Mouse (Mus musculus) heart, adult 10 weeks (tissue): Measurements from ENCODE around the gene H2-M5. TPM values are rescaled to one million over a fixed set of nuclear protein-coding genes. Genes with fewer than 3 reads are reported as not detected.

Experiments used
- polyA plus RNA-seq: library from polyadenylated mRNA; stranded (reverse); fragments of 350-450 nt; fragmentation: Illumina TruSeq; extraction: RNeasy Lipid Tissue Mini Kit (QIAGEN cat#74804); gene quantifications from one replicate; pipeline ENCODE4 v1.2.3, GENCODE M21; 2014; ENCODE audit warnings: low read depth, low replicate concordance

Gene H2-M5
- 0.55 TPM for polyA plus RNA-seq

DNA sequence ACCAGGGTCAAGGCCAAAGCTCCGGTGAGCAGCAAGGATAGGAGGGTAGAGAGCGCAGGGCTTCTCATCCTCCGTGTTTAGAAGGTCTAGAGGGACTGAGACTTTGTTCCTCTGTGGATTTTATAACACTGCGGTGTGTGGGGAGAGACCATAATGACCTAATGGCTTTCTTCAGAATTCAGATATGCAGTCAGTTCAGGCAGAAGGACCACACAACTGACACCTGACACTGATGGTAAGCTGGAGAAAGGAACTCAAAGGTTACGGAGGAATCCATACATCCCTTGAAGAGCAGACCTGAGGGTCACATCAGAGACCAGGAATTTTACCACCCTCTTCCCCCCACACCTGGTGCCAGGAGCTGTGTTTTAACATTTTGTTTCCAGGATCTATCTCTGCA lies at the start of gene H2-M5:
Gene H2-M5, minus strand, starts transcription at position 101 of the 400 bp plus-strand sequence.

DNA sequence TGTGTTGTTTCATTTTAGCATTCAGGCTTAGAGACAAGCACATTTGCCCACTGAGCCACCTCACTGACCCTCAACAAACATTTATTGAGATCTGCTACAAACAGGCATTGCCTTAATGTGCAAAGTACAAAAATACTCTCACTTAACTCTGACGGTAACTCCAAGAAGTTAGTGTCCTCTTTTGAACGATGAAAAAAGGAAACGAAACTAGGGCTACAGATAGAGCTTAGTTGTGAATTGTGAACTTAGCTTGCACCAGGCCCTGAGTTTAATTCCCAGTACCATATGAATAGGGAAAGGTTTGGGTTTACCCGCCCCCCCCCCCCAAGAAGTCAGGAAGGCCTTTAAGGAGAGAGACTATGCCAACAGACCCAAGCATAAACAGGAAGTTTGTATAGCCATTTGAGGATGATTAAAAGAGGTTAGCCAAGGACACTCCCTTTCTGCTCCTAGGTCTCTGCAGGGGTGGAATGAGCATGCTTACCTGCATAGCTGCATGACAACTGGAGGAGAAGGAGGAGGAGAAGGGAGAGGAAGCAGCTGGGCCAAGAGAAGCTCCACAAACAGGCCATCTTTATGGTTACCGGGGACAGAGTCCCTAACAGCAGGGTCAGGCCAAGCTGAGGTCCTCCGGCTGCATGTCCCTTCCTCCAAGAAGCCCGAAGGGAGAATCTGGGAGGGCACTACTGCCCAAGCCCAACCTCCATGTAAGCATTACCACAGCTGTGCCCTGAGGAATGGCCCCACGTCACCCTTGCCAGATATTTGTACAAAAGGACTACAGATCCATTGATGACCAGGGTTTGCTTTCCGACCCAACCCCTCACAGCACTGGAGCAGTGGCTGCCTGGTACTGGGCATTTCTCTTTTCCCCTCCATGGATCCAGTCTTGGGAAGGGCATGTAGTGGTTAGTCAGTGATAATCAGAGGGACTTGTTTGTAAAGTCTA lies 33.6 kb upstream of the H2-M5 start, which contains the start of gene Mog:
Gene Mog, minus strand, starts transcription at position 771 of the 949 bp plus-strand sequence.

DNA sequence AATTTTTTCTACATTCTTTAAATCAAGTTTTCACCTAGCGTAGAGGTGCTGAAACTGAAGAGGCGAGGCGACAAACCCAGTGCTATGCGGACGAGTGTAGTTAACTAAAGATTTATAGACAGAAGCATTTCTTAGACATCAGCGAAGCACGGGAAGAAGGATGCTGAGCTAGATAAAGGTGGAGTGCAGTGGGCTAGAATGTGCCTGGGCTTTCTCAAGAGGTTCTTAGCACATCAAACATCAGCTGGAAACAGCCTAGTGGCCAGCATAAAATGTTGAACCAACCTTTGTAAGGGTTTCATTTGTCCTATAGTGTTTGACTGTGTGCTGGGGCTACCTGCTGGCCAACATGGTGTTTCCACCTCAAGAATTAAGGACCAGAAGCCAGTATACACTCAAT lies 11.5 kb upstream of the H2-M5 start, which contains the start of gene Zfp57:
Gene Zfp57, plus strand, starts transcription at position 301 of the 400 bp plus-strand sequence.

GRCm38 (mm10) chr17:36981221-36981813 lies 8.0 kb downstream of the H2-M5 start, which contains the start of gene 2410137M14Rik:
Gene 2410137M14Rik, minus strand, starts transcription at chr17:36981237.

GRCm38 (mm10) chr17:36957999-36958743 lies 31.2 kb downstream of the H2-M5 start, which contains the start of the genes Znrd1 and Znrd1as:
Gene Znrd1, minus strand, starts transcription at chr17:36958559.
Gene Znrd1as, plus strand, starts transcription at chr17:36958592.

DNA sequence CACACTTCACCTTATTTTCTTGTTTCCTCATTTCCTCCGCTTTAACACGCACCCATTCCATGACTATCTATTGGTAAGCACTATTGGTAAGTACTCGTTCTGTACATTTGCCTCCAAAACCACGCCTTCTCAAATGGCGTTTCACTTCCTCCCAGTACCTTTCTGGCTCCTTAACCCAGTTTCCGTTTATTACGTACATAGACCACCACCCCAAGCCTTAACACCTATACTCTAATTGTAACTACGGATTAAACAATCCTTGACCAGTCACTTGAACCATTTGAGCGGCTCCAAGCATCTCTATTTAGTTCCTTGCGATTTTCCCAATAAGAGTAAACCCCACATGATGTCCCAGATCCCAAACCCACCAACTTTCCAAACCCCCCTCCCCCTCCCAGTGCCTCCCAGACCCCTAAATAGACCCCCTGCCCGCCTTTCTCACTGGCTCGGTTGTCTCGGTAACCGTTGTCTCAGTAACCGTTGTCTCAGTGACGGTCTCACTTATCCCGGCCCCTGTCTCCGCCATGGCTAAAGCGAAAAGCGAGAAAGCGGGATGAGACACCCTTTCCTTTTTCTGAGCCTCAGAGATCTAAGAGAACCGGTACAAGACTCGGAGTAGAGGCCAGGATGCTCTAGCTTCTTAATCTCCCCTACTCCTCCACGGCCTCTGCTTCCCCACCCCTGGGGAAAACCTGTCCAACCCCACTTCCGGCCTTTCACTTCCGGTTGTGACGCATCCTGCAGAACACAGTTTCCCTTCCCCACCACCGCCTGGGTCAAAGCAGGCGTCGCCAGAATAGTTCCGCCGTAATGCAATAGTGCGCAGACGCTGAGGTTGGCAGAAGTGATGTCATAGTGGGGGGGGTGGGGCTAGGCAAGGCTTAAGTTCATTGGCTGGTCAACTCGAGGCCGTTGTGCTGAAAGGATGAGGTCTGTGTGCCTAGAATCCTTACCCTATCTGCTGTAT lies 38.1 kb downstream of the H2-M5 start, which contains the start of gene Ppp1r11:
Gene Ppp1r11, minus strand, starts transcription at position 761 of the 967 bp plus-strand sequence.

DNA sequence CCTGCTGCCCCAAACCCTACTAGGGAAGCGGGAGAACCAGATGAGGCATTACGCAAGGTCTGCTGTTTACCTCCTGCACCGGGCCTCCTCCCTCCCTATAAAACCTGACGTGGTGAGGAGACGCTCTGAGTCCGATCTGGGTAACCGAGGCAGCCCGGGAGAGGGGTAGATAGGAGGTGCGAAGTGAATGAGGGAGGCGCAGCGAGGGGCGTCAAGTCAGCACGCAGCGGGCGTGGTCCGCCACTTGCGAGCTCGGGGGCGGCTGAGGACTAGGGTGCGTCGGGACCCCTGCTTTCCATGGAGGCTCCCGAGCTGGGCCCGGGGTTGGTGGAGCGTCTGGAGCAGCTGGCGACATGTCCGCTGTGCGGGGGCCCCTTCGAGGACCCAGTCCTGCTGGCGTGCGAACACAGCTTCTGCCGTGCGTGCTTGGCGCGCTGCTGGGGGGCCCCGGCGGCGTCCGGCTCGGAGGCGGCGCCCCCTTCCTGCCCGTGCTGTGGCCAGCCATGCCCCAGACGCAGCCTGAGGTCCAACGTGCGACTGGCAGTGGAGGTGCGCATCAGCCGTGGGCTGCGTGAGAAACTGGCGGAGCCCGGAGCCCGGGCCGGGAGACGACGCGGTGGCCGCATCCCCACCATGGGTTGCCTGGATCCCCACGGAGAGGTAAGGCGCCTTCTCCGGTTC lies 46.4 kb downstream of the H2-M5 start, which contains the start of gene Rnf39:
Gene Rnf39, plus strand, starts transcription at position 128 of the 681 bp plus-strand sequence.

Other genes starting within 250 kb of the H2-M5 start
- gene H2-M10.5, start 216.6 kb downstream of the H2-M5 start, polyA plus RNA-seq: not detected
- not detected for gene H2-M10.6, start 177.4 kb downstream of the H2-M5 start, polyA plus RNA-seq
- gene Trim26, start 152.4 kb downstream of the H2-M5 start, polyA plus RNA-seq: 19.2 TPM
- not detected for gene Trim15, start 122.3 kb downstream of the H2-M5 start, polyA plus RNA-seq
- 0.18 TPM for gene Trim10, start 120.0 kb downstream of the H2-M5 start, polyA plus RNA-seq
- 0.29 TPM for gene Trim40, start 99.4 kb downstream of the H2-M5 start, polyA plus RNA-seq
- gene Trim31, start 91.4 kb downstream of the H2-M5 start, polyA plus RNA-seq: not detected
- gene Rnf39, start 46.6 kb downstream of the H2-M5 start, polyA plus RNA-seq: 0.52 TPM
- gene Ppp1r11, start 37.8 kb downstream of the H2-M5 start, polyA plus RNA-seq: 96.5 TPM
- 44.0 TPM for gene Znrd1, start 31.0 kb downstream of the H2-M5 start, polyA plus RNA-seq
- gene Znrd1as, start 30.9 kb downstream of the H2-M5 start, polyA plus RNA-seq: 29.8 TPM
- gene 2410137M14Rik, start 8.3 kb downstream of the H2-M5 start, polyA plus RNA-seq: 1.2 TPM
- gene Zfp57, start 11.6 kb upstream of the H2-M5 start, polyA plus RNA-seq: 3.7 TPM
- not detected for gene Mog, start 33.9 kb upstream of the H2-M5 start, polyA plus RNA-seq
- 13.1 TPM for gene Gabbr1, start 56.4 kb upstream of the H2-M5 start, polyA plus RNA-seq
- not detected for gene Olfr90, start 99.0 kb upstream of the H2-M5 start, polyA plus RNA-seq
- not detected for gene Olfr91, start 108.7 kb upstream of the H2-M5 start, polyA plus RNA-seq
- not detected for gene Olfr92, start 130.6 kb upstream of the H2-M5 start, polyA plus RNA-seq
- not detected for gene Olfr93, start 172.0 kb upstream of the H2-M5 start, polyA plus RNA-seq
- gene Ubd, start 204.4 kb upstream of the H2-M5 start, polyA plus RNA-seq: not detected
- gene Olfr94, start 211.5 kb upstream of the H2-M5 start, polyA plus RNA-seq: not detected
- not detected for gene Olfr95, start 223.6 kb upstream of the H2-M5 start, polyA plus RNA-seq
- gene Olfr96, start 230.6 kb upstream of the H2-M5 start, polyA plus RNA-seq: not detected
- not detected for gene Olfr97, start 247.8 kb upstream of the H2-M5 start, polyA plus RNA-seq